Mouse (Mus musculus) CD4-positive, CD25-positive, alpha-beta regulatory T cell, adult 4 months (primary cell): ENCODE measurements around the gene Mat2b. TPM values are rescaled to one million over a fixed set of nuclear protein-coding genes. Genes with fewer than 3 reads are reported as not detected.

Experiments used
- ATAC-seq: one replicate; pipeline ENCODE4 v1.8.0; 2017
- polyA plus RNA-seq, 2 experiments: library from polyadenylated mRNA; unstranded; fragments of 100-300 nt; shearing (Covaris generic); gene quantifications; one replicate each; pipeline ENCODE4 v1.2.1; 2017

Mat2b gene
- polyA plus RNA-seq, 2 experiments from 2014 or later: 238 to 255 TPM

- ATAC-seq: no peak
These were observed 45.1 kb downstream of the Mat2b start for GRCm38 (mm10) chr11:40649726-40650445.

- ATAC-seq: no peak
These were observed 47.8 kb downstream of the Mat2b start for GRCm38 (mm10) chr11:40647246-40647645.

Other genes with a start within 250 kb of the Mat2b start
- 1 to 10 TPM; 3.6 to 7.1 TPM for gene Hmmr, start 38.2 kb upstream of the Mat2b start, polyA plus RNA-seq
- gene Nudcd2, start 38.5 kb upstream of the Mat2b start, polyA plus RNA-seq: 10 to 100 TPM; 44.7 to 46.5 TPM
- 10 to 100 TPM; 60.0 to 72.4 TPM for gene Ccng1, start 60.1 kb upstream of the Mat2b start, polyA plus RNA-seq